Mouse (Mus musculus) lung, postnatal 14 days (tissue): ENCODE data around the gene Tcf20.
A peak's percentile ranks its signal among the peaks of the same experiment; 100 is the strongest.

ENCODE experiments used
- DNase-seq: peaks from one replicate; pipeline ENCODE4 v3.0.0; 2021

Gene Tcf20

GRCm38 (mm10) chr15:82987732-82988112 is at the start of gene Tcf20:
Gene Tcf20, minus strand, starts transcription at chr15:82987872.
- peak; percentile 95 for DNase-seq

GRCm38 (mm10) chr15:83036900-83037519 is 49.3 kb upstream of the Tcf20 start:
- DNase-seq: no peak

GRCm38 (mm10) chr15:83036089-83036488 is 48.4 kb upstream of the Tcf20 start:
- peak; percentile 43 for DNase-seq

GRCm38 (mm10) chr15:83034275-83034977 is 46.8 kb upstream of the Tcf20 start:
- no peak for DNase-seq

- DNase-seq: no peak
Measured at GRCm38 (mm10) chr15:83032981-83033541, 45.4 kb upstream of the Tcf20 start, which contains the start of gene Nfam1. Gene Nfam1, minus strand, starts transcription at chr15:83033306.

- no peak for DNase-seq
Measured at GRCm38 (mm10) chr15:83030884-83031283, 43.2 kb upstream of the Tcf20 start.

GRCm38 (mm10) chr15:83029725-83030718 is 42.4 kb upstream of the Tcf20 start:
- no peak for DNase-seq

- no peak for DNase-seq
Measured at GRCm38 (mm10) chr15:83026129-83026528, 38.5 kb upstream of the Tcf20 start.

- DNase-seq: no peak
Measured at GRCm38 (mm10) chr15:83025041-83025760, 37.5 kb upstream of the Tcf20 start.

- DNase-seq: no peak
Measured at GRCm38 (mm10) chr15:83022947-83023346, 35.3 kb upstream of the Tcf20 start.

GRCm38 (mm10) chr15:83010990-83011664 is 23.5 kb upstream of the Tcf20 start:
- no peak for DNase-seq

- DNase-seq: no peak
Measured at GRCm38 (mm10) chr15:83010423-83010822, 22.8 kb upstream of the Tcf20 start.

- DNase-seq: no peak
Measured at GRCm38 (mm10) chr15:83009532-83009931, 21.9 kb upstream of the Tcf20 start.

- no peak for DNase-seq
Measured at GRCm38 (mm10) chr15:83008761-83009423, 21.2 kb upstream of the Tcf20 start.

GRCm38 (mm10) chr15:83007346-83007920 is 19.8 kb upstream of the Tcf20 start:
- no peak for DNase-seq

GRCm38 (mm10) chr15:83002665-83003548 is 15.2 kb upstream of the Tcf20 start:
- no peak for DNase-seq

- no peak for DNase-seq
Measured at GRCm38 (mm10) chr15:82998811-82999221, 11.1 kb upstream of the Tcf20 start.

GRCm38 (mm10) chr15:82996431-82996830 is 8.8 kb upstream of the Tcf20 start:
- no peak for DNase-seq

GRCm38 (mm10) chr15:82995239-82995638 is 7.6 kb upstream of the Tcf20 start:
- no peak for DNase-seq

GRCm38 (mm10) chr15:82992911-82993310 is 5.2 kb upstream of the Tcf20 start:
- no peak for DNase-seq
